Mouse (Mus musculus) forebrain, embryonic 10.5 days (tissue): ENCODE measurements around the gene Ocln. TPM values are rescaled to one million over a fixed set of nuclear protein-coding genes. Genes with fewer than 3 reads are reported as not detected.
"Not testable (repeated sequence)": the region's sequence is repeated elsewhere in the genome, so short reads cannot be mapped to it uniquely, and the experiment has no call there.

Experiments used
- DNase-seq: peaks from one replicate; pipeline ENCODE4 v3.0.0-alpha.2; 2017; ENCODE audit warnings: low spot score; ENCODE audit errors: extremely low spot score
- H3K27ac ChIP-seq: fragments of 300-500 bp; sonication (generic); 2 replicates; pipeline ENCODE4 v1.5.1; 2016; ENCODE audit warnings: mild to moderate bottlenecking
- H3K27me3 ChIP-seq: fragments of 300-500 bp; sonication (generic); 2 replicates; pipeline ENCODE4 v1.6.1; 2016; ENCODE audit warnings: mild to moderate bottlenecking; ENCODE audit not compliant: poor library complexity, severe bottlenecking
- H3K36me3 ChIP-seq: fragments of 300-500 bp; sonication (generic); replicated peaks from 2 replicates; pipeline ENCODE4 v1.6.1; 2016; ENCODE audit warnings: mild to moderate bottlenecking, moderate library complexity
- H3K4me1 ChIP-seq: fragments of 300-500 bp; sonication (generic); 2 replicates; pipeline ENCODE4 v1.6.1; 2016
- H3K4me3 ChIP-seq: fragments of 300-500 bp; sonication (generic); 2 replicates; pipeline ENCODE4 v1.5.1; 2016; ENCODE audit warnings: mild to moderate bottlenecking, moderate library complexity
- H3K9me3 ChIP-seq: fragments of 300-500 bp; sonication (generic); 2 replicates; pipeline ENCODE4 v1.6.1; 2016; ENCODE audit warnings: mild to moderate bottlenecking, moderate library complexity
- WGBS: fragments of 180-500 bp; shearing (Covaris S2); methylation state at CpG from one replicate; pipeline ENCODE4 v1.1.7; 2016; 5-methylcytosine and 5-hydroxymethylcytosine counted together
- polyA plus RNA-seq: library from polyadenylated mRNA; unstranded; fragments of >200 nt; fragmentation: Nextera tagmentation; extraction: Ambion mirVana; gene quantifications from 2 replicates; pipeline ENCODE4 v1.2.1, GENCODE M21; 2016

The Ocln gene
- polyA plus RNA-seq, 1 experiment from 2014 or later = 3.6 TPM

DNA sequence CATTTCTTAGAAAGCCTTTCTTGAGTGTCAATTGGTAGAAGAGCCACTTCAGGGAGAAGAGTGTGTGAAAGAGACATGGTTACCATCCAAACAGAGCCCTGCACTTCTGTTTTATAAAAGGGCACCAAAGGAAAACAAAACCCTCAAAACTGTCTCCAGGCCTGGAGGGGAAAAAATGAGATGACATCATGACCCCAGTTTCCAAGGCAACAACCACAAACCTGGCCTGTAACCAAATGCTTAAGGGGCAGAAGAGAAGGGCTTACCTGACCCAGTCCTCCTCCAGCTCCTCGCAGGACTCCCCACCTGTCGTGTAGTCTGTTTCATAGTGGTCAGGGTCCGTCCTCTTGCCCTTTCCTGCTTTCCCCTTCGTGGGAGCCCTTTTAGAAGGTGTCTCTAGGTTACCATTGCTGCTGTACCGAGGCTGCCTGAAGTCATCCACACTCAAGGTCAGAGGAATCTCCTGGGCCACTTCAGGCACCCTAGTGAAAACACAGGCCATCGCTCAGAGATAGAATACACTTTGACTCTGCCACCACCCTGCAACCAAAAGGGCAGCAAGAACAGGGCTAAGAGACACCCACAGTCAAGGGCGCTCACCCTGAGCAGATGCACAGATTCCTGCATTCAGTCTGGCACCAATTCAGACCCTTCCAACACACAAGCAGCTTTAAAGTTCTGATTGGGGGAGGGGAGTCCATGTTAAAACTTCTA, 41.2 kb downstream of the Ocln start:
- Histone ChIP-seq H3K36me3 (no peaks in the 10 kb centered on the region), H3K27me3 (no peaks in the 10 kb centered on the region), H3K27ac (no peak overlapping the region), H3K9me3 (no peaks in the 10 kb centered on the region), H3K4me3 (no peak overlapping the region), H3K4me1 (peaks cover 16% of the 10 kb centered on the region)
- WGBS = 88% methylated on average over 7 of the region's 7 CpGs
- DNase-seq = no peak

DNA sequence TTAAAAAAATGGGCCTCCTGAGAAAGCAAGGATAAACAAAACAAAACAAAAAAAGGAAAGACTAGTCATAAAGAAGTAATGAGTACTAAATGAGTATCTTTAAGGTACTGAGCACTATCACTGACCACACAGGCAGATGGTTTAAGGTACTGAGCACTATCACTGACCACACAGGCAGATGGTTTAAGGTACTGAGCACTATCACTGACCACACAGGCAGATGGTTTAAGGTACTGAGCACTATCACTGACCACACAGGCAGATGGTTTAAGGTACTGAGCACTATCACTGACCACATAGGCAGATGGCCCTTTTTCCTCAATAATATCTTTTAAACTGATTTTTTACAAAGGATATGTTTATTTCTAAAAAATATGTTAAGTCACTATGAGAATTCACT, 52.9 kb downstream of the Ocln start:
- H3K27me3 ChIP-seq, H3K27ac ChIP-seq, H3K4me1 ChIP-seq, H3K4me3 ChIP-seq, H3K9me3 ChIP-seq, H3K36me3 ChIP-seq, DNase-seq: not testable (repeated sequence)

DNA sequence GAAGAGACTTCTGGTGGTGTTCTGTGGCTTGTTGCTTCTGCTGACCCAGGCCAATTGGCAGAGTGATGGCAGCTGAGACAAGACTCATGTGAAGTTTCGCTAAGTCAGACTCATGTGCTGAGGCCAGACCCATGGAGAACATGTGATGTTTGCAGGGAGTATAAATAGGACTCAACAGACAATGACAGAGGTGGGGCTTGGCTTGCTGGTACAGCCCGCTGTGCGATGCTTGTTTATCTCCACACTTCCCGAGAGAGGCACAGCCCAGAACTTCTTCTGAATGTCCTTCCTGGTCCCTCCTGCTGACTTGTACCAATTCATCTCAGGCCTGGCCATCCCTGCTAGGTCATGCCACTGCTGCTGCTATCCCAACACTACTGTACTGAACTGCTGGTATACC, 57.2 kb downstream of the Ocln start:
- 90% methylated on average over 4 of the region's 4 CpGs for whole genome bisulfite sequencing
- DNase-seq = no peak
- Histone ChIP-seq H3K4me3 (no peak overlapping the region), H3K9me3 (no peaks in the 10 kb centered on the region), H3K4me1 (peaks cover 13% of the 10 kb centered on the region), H3K27ac (no peak overlapping the region), H3K36me3 (no peaks in the 10 kb centered on the region), H3K27me3 (no peaks in the 10 kb centered on the region)

DNA sequence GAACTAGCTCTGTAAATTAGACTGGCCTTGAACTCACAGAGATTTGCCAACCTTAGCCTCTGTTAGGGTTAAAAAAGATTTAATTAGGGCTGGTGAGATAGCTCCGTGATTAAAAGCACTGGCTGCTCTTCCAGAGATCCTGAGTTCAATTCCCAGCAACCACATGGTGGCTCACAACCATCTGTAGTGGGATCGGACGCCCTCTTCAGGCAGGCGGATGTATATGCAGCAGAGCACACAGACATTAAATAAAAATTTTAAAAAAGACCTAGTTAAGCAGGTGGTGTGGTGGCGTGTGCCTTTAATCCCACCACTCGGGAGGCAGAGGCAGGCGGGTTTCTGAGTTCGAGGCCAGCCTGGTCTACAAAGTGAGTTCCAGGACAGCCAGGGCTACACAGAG, 58.1 kb downstream of the Ocln start:
- WGBS = 58% methylated on average over 8 of the region's 8 CpGs
- DNase-seq, H3K4me3 ChIP-seq, H3K27ac ChIP-seq, H3K36me3 ChIP-seq, H3K9me3 ChIP-seq, H3K27me3 ChIP-seq: not testable (repeated sequence)
- H3K4me1 ChIP-seq = peaks cover 13% of the 10 kb centered on the region

DNA sequence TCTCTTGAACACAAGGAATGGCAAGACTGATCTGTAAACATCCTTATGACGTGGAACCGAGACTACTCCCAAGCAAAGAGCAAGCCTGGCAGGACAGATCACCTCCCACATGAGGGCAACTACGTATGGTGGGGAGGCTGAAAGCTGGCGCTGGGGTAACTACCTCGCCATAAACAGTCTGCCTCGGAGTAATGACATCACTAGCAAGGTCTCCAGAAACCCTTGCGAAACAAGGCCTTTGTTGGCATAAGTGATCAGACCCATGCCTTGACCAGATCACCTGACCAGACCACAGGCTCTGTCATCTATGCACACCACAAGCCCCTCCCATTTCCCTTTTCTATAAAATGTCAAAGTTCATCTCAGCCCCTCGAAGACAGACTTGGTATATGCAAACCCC, 59.2 kb downstream of the Ocln start:
- H3K27me3 ChIP-seq = no peaks in the 10 kb centered on the region
- no peak overlapping the region for H3K27ac ChIP-seq
- 85% methylated on average over 8 of the region's 8 CpGs for WGBS
- peaks cover 13% of the 10 kb centered on the region for H3K4me1 ChIP-seq
- no peak for DNase-seq
- no peaks in the 10 kb centered on the region for H3K9me3 ChIP-seq
- peaks cover 15% of the 10 kb centered on the region for H3K36me3 ChIP-seq
- no peak overlapping the region for H3K4me3 ChIP-seq

DNA sequence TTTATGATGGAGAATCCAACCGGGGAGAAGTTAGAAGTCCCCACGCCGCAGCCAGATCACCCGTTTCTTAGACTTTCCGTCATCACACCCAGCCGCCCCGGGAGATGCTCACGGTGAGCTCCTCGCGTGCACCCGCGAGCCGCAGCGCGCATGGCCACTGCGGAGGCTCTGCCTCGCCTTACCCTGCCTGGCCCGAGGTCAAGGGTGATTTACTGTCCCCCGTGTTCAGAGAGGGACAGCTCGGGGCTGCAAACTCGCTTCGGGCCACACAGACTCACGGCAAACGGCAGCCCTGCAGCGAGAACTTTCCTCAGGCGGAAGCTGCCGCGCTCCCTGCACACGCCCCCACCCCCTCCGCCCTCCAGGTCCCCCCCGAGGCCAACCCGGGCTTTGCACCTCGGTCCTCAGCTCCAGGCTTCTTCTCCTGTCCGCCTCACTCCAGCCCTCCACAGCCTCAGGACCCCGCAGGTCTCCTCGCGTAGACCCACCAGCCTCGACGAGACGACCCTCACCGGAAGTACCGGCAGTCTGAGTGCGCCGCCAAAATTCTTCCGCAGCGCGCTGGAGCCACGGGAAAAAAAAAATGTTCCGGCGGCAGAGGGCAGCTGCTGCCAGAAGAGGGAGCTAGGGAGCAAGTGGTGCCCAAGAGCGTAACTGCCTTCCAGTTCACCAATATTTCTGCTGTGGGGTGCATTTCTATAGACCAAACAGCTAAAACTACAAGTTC, 60.3 kb downstream of the Ocln start, which contains the start of gene Gtf2h2:
TSS of gene Gtf2h2 (minus strand) at position 519 of the 727 bp plus-strand sequence.
- H3K27me3 ChIP-seq = no peaks in the 10 kb centered on the region
- H3K4me3 ChIP-seq = peak within 1 kb of the TSS; percentile 87
- DNase-seq = peak; percentile 87
- H3K36me3 ChIP-seq = peaks cover 26% of the 10 kb centered on the region
- H3K4me1 ChIP-seq = peaks cover 13% of the 10 kb centered on the region
- H3K9me3 ChIP-seq = no peaks in the 10 kb centered on the region
- under 1% methylated on average over 51 of the region's 51 CpGs for whole genome bisulfite sequencing
- peak within 1 kb of the TSS; percentile 92 for H3K27ac ChIP-seq

DNA sequence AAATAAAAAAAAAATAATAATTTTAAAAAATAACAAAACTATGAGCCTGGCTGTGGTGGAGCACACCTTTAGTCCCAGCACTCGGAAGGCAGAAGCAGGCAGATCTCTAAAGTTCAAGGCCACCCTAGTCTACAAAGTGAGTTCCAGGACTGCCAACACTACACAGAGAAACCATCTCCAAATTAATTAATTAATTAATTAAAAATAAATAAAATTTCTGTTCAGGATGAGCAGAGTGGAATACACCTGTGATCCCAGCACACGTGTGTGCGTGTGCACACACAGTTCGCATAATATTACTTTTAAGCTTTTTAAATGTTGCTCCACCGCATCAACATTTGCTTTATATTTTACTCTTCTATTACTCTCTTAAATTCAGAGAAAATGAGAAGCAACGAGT, 60.9 kb downstream of the Ocln start:
- H3K27me3 ChIP-seq = no peaks in the 10 kb centered on the region
- H3K9me3 ChIP-seq = no peaks in the 10 kb centered on the region
- H3K4me1 ChIP-seq = peaks cover 13% of the 10 kb centered on the region
- DNase-seq = no peak
- peaks cover 32% of the 10 kb centered on the region for H3K36me3 ChIP-seq
- H3K27ac ChIP-seq = peak overlapping the region; percentile 92
- WGBS = 19% methylated on average over 6 of the region's 6 CpGs
- H3K4me3 ChIP-seq = peak overlapping the region; percentile 87

DNA sequence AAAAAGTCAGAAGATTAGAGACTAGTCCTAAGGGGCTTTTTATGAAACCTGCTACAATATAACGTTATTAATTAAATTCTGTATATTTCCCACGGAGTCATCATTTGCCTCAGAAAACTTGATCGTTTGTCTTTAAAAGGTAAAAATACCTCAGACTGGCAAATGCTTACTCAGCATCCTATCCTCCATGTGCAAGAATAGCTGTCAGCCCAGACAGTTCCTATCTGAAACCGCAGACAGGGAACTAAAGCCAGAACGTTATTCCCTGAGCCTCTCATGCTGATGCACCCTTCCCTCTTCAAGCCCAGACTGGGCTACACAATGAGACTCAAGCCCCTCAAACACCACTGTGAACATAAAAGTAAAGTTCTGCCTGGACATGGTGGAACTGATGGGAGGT, 62.1 kb downstream of the Ocln start:
- H3K27me3 ChIP-seq = no peaks in the 10 kb centered on the region
- no peak for DNase-seq
- H3K9me3 ChIP-seq = no peaks in the 10 kb centered on the region
- peaks cover 43% of the 10 kb centered on the region for H3K36me3 ChIP-seq
- no peak overlapping the region for H3K27ac ChIP-seq
- H3K4me3 ChIP-seq = no peak overlapping the region
- H3K4me1 ChIP-seq = peaks cover 13% of the 10 kb centered on the region
- 94% methylated on average over 5 of the region's 5 CpGs for WGBS

DNA sequence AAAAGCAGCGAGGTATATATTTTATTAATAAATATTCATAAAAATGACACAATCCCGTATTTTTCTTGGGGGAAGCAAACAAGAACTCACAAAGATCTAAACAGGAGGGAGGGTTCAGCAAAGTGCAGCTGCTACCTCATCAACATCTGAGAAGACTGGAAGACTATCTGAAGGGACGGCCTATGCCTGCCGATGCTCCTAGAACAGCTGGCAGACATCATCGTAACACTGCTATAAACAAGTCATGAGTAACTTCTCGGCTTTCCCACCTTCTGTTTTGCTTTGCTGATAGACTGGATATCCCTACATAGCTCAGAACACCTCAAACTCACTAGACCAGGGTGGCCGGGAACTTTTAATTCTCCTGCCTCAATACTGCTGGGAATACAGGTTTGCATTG, 68.9 kb downstream of the Ocln start:
- H3K27me3 ChIP-seq = no peaks in the 10 kb centered on the region
- H3K9me3 ChIP-seq = no peaks in the 10 kb centered on the region
- no peaks in the 10 kb centered on the region for H3K4me1 ChIP-seq
- H3K4me3 ChIP-seq = no peak overlapping the region
- no peak overlapping the region for H3K27ac ChIP-seq
- 92% methylated on average over 7 of the region's 7 CpGs for WGBS
- DNase-seq = no peak
- peaks cover 97% of the 10 kb centered on the region for H3K36me3 ChIP-seq

DNA sequence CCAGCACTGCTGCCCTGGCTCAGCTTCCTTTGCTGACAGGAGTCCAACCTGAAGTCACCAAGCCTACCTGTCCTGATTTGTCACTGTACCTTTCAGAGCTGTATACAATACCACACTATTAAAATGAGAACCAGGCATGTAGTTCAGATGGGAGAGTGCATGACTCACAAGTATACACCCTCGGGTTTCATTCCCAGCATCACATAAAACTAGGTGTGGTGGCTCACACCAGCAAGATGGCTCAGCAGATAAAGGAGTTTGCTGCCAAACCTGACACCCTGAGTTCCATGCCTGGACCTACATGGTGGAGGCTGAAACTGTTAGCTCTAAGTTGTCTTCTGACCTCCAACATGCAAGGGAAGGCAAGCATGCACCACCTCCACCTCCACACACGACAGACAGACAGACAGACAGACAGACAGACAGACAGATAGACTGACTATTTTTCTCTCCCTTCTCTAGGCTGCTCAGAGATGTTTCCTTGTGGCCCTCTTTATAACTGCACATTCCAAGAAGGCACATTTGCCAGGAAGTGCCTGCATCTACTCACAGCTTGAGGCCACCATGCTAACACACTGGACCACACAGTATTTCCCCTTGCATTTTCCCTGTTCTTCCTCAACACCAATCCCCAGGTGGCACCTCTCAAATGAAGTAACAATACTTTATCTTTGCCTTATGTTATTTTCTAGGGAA, 88.8 kb downstream of the Ocln start:
- Histone ChIP-seq H3K36me3 (peaks cover 68% of the 10 kb centered on the region), H3K4me3 (no peak overlapping the region), H3K27ac (no peak overlapping the region), H3K4me1 (no peaks in the 10 kb centered on the region), H3K27me3 (no peaks in the 10 kb centered on the region), H3K9me3 (peaks cover 14% of the 10 kb centered on the region; the same call in 1 of the 2 replicates)
- DNase-seq = no peak
- WGBS = 88% methylated on average over 2 of the region's 2 CpGs

DNA sequence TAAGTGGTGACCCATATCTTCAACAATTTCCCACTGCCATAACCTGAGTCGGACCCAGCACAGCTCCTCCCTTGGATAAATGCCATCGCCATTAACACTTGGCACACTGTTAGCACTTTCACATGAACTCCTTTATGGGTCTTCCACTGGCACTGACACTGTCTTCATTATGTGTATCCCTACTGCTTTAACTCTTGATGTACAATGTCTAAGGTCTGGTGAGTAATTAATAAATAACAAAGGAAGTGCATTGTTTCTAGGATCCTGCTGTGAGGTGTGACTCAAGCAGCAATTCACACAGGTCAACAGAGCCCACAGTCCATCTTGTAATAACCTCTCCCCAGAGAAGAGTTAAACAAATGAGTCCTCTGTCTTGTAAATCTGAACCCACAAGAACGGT, 91.2 kb downstream of the Ocln start:
- Histone ChIP-seq H3K4me3 (no peak overlapping the region), H3K36me3 (peaks cover 44% of the 10 kb centered on the region), H3K27me3 (no peaks in the 10 kb centered on the region), H3K9me3 (no peaks in the 10 kb centered on the region; the same call in 1 of the 2 replicates), H3K27ac (no peak overlapping the region), H3K4me1 (no peaks in the 10 kb centered on the region)
- 89% methylated on average over 3 of the region's 3 CpGs for WGBS
- DNase-seq = no peak

DNA sequence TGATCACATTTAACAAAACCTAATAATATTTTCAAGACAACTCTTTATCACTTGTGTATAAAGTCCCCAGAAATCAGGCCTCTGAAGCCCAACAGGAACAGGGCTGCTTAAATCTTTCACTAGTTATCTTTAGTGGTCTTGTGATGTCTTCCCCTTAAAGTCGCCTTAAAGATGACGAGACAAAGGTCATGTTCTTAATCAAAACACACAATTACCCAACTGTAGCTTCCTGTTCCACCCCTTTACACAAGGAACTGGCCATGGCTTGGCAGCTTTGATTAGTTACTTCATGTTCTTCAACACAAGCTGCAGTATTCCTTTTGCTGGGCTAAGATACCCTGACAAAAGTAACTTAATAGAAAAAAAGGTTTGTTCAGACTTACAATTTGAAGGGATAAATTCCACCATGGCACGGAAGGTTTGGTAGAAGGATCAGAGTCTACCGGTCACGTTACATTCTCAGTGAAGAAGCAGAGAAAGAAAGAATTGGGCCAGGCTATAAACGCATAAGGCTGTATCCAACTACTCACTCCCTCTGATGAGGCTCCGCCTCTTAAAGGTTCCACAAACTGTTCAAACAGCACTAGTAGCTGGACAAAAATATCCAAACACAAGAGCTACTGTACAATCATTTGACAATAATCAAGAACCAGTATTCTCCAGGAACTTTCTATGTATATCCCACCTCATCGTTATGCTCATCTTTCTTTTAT, 99.9 kb downstream of the Ocln start, which contains the start of gene Naip1:
TSS of gene Naip1 (minus strand) at position 455 of the 713 bp plus-strand sequence.
- 84% methylated on average over 8 of the region's 8 CpGs for WGBS
- DNase-seq, H3K27ac ChIP-seq, H3K9me3 ChIP-seq, H3K36me3 ChIP-seq, H3K27me3 ChIP-seq, H3K4me3 ChIP-seq, H3K4me1 ChIP-seq: not testable (repeated sequence)
